Mouse (Mus musculus): Measurements from ENCODE around the gene Uimc1.
A peak's percentile ranks its signal among the peaks of the same experiment; 100 is the strongest.

Uimc1 gene

GRCm38 (mm10) chr13:55040016-55040415 is 60.1 kb downstream of the Uimc1 start:
- peak; percentile 17 for DNase-seq (ENCODE audit: low spot score)

DNA sequence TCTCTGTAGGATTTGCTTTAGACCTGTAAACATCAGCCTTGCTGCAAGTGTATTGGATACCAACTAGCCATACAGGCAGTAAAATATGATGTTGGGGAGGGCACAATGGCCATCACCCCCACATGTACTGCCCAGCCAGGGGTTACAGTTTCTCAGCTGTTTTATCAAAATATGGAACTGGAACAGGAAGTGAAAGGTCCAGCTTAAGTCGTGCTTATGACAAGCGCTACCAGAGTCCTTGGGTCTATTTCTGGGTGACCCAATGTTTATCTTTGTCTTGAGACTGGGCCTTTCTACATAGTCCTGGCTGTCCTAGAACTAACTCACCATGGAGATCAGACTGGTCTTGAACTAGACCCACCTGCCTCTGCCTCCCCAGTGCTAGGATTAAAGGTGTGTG is 75.9 kb downstream of the Uimc1 start:
- DNase-seq (ENCODE audit: low spot score), result no peak

DNA sequence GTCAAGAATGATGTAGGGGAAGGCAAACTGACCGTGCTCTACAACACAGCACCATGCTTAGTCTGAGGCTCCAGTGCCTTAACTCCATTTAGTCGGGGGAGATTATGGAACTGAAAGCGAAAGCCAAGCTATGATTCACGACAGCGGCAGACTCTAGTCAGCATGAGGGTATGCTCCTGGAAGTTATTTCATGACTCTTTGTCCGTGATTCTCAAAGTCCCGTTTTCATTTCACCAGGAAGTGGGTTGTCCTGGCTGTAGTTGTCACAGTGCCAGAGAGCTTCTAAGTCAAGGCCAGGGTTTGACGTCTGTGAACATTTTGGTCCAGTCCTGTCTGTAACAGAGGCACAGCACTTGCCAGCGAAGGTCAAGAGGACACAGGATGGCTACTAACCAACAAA is 77.4 kb downstream of the Uimc1 start:
- no peak for DNase-seq (ENCODE audit: low spot score)

DNA sequence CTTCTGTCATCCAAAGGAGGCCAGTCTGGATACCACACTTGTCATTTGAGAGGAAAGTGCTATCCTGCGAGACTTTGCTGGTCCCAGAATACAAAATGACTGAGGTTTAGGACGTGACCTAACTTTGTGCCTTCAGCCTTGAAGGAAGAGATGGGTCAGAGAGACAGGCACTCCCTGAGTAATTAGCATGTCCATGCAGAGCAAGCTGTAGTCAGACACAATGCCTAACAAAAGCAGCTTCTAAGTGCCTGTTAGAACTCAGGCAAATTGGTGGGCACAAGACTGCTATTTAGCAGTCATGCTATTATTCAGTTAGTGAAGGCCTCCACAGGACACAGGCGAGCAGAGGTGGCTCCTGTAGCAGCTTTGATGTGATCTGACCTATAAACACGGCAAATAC is 77.8 kb downstream of the Uimc1 start:
- no peak for DNase-seq (ENCODE audit: low spot score)

- peak; percentile 41 for DNase-seq (ENCODE audit: low spot score)
These were observed 78.8 kb downstream of the Uimc1 start, which contains the start of gene Hk3 for GRCm38 (mm10) chr13:55021194-55021779. Hk3 (minus strand) TSS chr13:55021385.

DNA sequence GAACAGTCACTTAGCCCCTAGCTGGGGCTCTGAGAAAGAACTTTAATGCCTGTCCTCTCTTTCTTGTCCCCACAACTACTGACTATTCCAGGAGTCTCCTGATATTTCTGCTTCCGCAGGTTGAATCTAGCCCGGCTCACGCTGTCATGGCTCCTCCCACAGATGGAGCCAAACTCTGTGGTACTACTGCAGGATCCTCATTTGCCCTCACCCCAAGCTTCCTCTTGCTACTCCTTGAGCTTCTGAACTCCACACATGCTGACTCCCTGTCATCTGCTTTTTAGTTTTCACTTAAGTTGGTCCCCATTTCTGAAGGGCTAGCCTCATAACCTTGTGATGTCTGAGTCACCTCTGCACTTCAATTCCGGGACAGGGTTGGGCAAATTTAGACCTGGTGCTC is 80.0 kb downstream of the Uimc1 start:
- no peak for DNase-seq (ENCODE audit: low spot score)

- no peak for DNase-seq (ENCODE audit: low spot score)
These were observed 80.9 kb downstream of the Uimc1 start for GRCm38 (mm10) chr13:55019181-55019580.

GRCm38 (mm10) chr13:55018700-55019099 is 81.4 kb downstream of the Uimc1 start:
- DNase-seq (ENCODE audit: low spot score), result no peak

GRCm38 (mm10) chr13:55017898-55018599 is 82.1 kb downstream of the Uimc1 start:
- no peak for DNase-seq (ENCODE audit: low spot score)

- no peak for DNase-seq (ENCODE audit: low spot score)
These were observed 82.8 kb downstream of the Uimc1 start for GRCm38 (mm10) chr13:55017154-55017897.

DNA sequence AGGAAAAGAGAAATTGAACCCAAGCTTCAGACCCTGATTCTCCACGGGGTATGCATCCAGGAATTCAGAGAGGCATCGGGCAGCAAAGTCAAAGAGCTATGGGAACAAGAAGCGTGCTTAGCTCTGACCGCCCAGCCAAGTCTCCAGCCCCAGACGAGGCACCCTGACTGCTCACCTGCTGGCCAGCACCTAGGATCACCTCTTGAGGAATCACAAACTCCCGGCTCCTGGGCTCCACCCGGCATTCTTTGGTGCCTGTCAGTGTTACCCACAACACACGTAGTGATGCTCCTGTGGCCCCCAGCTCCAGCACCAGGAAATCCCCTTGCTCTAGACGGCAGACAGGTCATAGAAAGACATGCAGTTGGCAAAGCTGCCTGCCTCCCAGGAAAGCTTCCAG is 85.6 kb downstream of the Uimc1 start:
- no peak for DNase-seq (ENCODE audit: low spot score)

GRCm38 (mm10) chr13:55013702-55014344 is 86.3 kb downstream of the Uimc1 start:
- no peak for DNase-seq (ENCODE audit: low spot score)

DNA sequence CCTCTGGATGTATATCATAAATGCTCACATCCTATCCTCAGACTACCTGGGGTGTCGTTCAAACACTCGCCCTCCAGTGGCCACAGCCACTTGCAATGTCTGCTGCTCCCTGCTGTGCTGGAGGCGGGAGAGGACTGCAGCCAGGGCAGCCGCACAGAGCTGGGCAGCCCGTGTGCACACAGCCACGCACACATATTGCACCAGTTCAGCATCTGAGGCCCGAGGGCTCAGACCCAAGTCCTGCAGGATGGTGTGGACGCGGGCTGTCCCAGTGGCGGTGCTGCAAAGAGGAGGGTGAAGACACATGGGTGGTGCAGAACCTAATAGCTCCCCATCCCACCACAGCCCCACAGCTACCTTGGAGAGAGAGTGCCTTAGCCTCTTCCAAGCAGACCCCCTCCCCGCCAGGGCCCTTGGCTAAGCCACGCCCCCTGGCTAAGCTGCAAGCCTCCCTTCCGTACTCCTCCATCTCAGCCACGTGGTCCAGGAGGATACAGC is 88.1 kb downstream of the Uimc1 start:
- no peak for DNase-seq (ENCODE audit: low spot score)

- DNase-seq (ENCODE audit: low spot score), result no peak
These were observed 89.0 kb downstream of the Uimc1 start for GRCm38 (mm10) chr13:55011103-55011502.

DNA sequence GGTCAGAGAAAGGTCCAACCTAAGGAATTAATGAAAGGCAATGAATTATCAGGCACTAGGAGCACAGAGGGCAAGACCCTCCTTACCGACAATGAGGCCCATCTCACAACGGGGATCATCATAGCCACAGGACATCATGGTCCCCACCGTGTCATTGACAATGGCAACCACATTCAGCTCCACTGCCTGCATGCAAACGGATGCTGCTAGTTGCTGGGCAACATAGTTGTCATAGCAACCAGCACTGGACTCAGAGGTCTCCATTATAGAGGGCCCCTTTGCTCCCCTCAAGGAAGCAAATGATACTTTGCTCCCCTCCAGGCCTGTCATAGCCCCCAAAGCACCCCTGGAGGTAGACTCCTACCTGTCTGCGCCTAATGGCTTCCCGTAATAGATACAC is 91.5 kb downstream of the Uimc1 start:
- no peak for DNase-seq (ENCODE audit: low spot score)

GRCm38 (mm10) chr13:55006415-55006742 is 93.7 kb downstream of the Uimc1 start:
- DNase-seq (ENCODE audit: low spot score), result no peak

GRCm38 (mm10) chr13:55005691-55006414 is 94.2 kb downstream of the Uimc1 start:
- DNase-seq (ENCODE audit: low spot score), result no peak

- peak; percentile 34 for DNase-seq (ENCODE audit: low spot score)
These were observed 95.5 kb downstream of the Uimc1 start for GRCm38 (mm10) chr13:55004646-55005045.

DNA sequence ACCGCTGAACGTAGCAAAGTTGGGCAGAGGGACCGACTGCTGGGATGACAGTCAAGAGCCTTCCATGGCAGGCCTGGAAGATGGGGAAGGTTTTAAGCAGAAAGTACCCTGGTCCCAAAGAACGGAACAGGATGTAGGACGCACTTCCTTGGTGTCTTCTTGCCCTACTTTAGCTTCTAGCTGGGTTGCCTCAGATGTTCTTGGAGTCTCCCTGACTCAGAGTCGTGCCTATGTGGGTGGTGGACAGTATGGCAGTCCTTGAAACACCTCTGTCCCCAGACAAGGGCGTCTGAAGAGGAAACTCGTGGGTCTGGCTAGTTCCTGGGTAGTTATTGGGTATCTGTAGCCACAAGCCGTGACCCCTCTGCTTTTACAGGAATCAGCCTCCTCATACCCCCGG is 98.0 kb downstream of the Uimc1 start:
- no peak for DNase-seq (ENCODE audit: low spot score)

GRCm38 (mm10) chr13:55000433-55000832 is 99.7 kb downstream of the Uimc1 start:
- DNase-seq (ENCODE audit: low spot score), result no peak

GRCm38 (mm10) chr13:54997568-54997967 is 102.5 kb downstream of the Uimc1 start:
- DNase-seq (ENCODE audit: low spot score), result no peak

DNA sequence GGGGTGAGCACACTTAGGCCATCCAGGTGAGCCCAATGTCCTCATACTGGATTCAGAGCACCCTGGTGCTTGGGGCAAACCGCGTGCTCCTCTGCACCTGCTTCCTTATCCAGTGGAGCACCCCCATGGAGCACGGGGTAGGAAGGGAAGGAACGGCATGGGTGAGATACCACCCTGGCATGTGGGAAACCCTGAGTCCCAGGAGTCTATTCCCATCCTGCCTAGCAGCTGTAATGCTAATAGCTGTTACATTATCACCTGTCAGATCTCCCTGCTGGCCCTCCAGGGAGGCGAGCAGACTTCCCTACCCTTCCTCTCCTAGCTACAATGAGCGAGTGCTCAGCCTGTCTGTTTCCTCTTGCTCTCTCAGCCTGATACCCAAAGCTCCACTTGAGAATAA is 104.9 kb downstream of the Uimc1 start:
- DNase-seq (ENCODE audit: low spot score), result no peak

All from lung, postnatal 25 days (tissue).